Mouse (Mus musculus) small intestine, adult 2 months (tissue): ENCODE measurements around the gene Fam53b. TPM values are rescaled to one million over a fixed set of nuclear protein-coding genes. Genes with fewer than 3 reads are reported as not detected.

Source experiments
- H3K27ac ChIP-seq: fragments of 200-500 bp; 2 replicates; pipeline ENCODE4 v1.5.1; 2012; ENCODE audit warnings: low read depth, low read length, control low read depth, inconsistent platforms; ENCODE audit not compliant: insufficient read depth
- H3K27me3 ChIP-seq: fragments of 200-500 bp; 2 replicates; pipeline ENCODE4 v1.6.1; 2012; ENCODE audit warnings: mild to moderate bottlenecking, moderate library complexity, low read length, inconsistent platforms; ENCODE audit not compliant: control insufficient read depth, insufficient read depth
- H3K36me3 ChIP-seq: fragments of 200-500 bp; 2 replicates; pipeline ENCODE4 v1.6.1; 2012; ENCODE audit warnings: mild to moderate bottlenecking, low read length, control low read depth, inconsistent platforms; ENCODE audit not compliant: control insufficient read depth, insufficient read depth
- H3K4me1 ChIP-seq: fragments of 200-500 bp; 2 replicates; pipeline ENCODE4 v1.6.1; 2012; ENCODE audit warnings: low read length, inconsistent platforms, mixed read lengths; ENCODE audit not compliant: control insufficient read depth, insufficient read depth, insufficient read length
- H3K4me3 ChIP-seq: fragments of 200-500 bp; 2 replicates; pipeline ENCODE4 v1.5.1; 2012; ENCODE audit warnings: low read depth, mild to moderate bottlenecking, control low read depth, inconsistent platforms, low read length, moderate library complexity
- CTCF ChIP-seq: fragments of 200-500 bp; IDR thresholded peaks from 2 replicates; pipeline ENCODE4 v1.5.1; 2012; ENCODE audit warnings: low read depth, mild to moderate bottlenecking, control low read depth, inconsistent platforms, low read length, moderate library complexity, mixed read lengths; ENCODE audit not compliant: insufficient replicate concordance, insufficient read length; ENCODE audit errors: extremely low read depth
- POLR2A ChIP-seq: fragments of 200-500 bp; IDR thresholded peaks from 2 replicates; pipeline ENCODE4 v1.6.1; 2012; ENCODE audit warnings: low read depth, mild to moderate bottlenecking, control low read depth, inconsistent platforms, low read length, moderate library complexity
- WGBS: fragments of 180-500 bp; shearing (Covaris S2); methylation state at CpG from one replicate; pipeline ENCODE4 v1.1.7; 2018; 5-methylcytosine and 5-hydroxymethylcytosine counted together
- polyA plus RNA-seq: library from polyadenylated mRNA; depleted of rRNA; stranded (reverse); fragments of >200 nt; gene quantifications from 2 replicates; pipeline ENCODE4 v1.2.3, GENCODE M21; 2012

Gene Fam53b
- polyA plus RNA-seq, 1 experiment = 55.7 TPM

DNA sequence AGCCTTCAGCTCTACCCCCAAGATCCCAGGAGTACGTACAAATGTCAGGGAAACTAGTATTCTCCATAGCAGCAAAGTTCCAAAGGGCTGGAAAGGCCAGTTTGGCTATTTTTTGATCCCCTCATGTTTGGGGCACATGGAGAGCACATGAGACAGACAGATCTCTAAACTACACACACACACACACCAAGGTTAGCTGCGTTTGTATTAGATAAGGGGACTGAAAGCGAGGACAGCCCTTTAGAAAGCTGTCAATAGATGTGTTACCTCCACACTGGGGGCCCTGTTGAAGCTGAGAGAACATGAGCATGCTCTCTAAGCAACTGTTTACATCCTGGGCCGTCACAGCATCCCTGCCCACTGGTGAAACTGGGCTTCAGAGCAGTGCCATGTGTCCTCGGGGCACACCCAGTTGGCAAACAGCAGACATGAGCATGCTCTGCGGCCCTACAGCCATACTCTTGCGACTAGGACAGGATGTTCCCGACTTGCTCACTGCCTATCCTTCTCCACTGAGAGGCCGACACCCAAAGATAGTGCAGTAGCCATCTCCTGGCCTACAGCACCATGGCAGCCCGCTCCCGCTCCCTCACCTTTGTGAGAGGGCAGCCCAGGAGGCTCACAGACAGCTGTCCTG lies 47.3 kb downstream of the Fam53b start:
- Histone ChIP-seq H3K4me1 (peaks cover 54% of the 10 kb centered on the region), H3K36me3 (peaks cover 15% of the 10 kb centered on the region), H3K4me3 (no peak overlapping the region), H3K27ac (peak overlapping the region; percentile 94), H3K27me3 (no peaks in the 10 kb centered on the region)
- WGBS = 35% methylated on average over 11 of the region's 11 CpGs
- TF ChIP-seq CTCF (no peak), POLR2A (no peak)

DNA sequence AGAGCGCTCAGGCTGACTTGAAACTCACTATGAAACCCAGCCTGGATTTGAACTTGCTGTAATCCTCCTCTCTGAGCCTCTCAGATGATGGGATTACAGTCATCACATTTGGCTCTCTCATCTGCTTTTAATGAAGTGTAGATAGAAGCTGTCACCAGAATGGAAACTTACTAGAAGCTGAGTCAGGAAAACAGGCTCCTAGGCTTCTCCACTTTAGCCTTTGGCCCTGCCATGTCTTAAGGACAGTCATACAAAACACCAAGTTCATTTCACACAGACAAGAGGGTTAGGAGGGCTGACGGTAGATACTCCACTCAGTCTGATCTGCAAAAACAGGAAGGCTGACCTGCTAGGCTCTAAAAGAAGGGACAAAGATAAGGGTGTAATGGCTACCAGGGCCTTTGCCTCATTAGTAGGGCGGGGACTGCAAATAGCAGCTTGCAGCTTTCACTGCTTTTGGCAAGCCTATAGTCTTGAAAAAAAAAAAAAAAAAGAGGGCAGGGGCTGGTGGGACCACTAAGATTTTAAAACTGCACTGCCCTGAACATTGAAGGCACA lies 48.0 kb downstream of the Fam53b start:
- 46% methylated on average over 3 of the region's 3 CpGs for WGBS
- no peaks in the 10 kb centered on the region for H3K27me3 ChIP-seq
- peaks cover 15% of the 10 kb centered on the region for H3K36me3 ChIP-seq
- peak overlapping the region; percentile 94 for H3K27ac ChIP-seq
- no peak for TF ChIP-seq CTCF
- no peak for TF ChIP-seq POLR2A
- H3K4me3 ChIP-seq = no peak overlapping the region
- peaks cover 53% of the 10 kb centered on the region for H3K4me1 ChIP-seq

DNA sequence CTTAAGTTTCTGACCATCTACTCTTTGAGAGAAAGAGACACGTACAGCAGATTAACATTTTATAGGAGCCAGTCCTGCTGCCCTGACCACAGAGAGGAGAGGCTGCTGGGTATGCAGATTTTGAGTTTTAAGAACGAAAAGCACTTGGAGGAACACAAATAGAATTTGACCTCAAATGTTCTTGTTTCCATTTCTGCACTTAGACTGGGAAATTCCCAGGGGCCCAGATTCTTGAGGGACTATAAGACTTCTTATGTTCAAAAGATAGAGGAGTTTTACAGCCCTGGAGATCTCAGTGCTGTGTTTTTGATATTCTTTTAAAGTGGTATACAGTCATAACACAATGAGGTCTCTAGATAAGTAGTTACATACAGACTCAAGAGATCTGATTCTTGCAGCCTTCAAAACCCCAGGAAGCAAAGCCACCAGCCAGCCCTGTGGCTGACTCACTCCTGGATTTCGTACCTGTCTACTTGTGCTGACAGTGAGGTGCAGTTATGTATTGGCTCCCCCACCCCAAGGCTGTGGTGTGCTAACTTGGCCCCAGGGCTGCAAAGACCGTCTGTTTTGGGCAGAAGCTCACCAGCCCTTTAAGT lies 48.7 kb downstream of the Fam53b start:
- H3K36me3 ChIP-seq = peaks cover 17% of the 10 kb centered on the region
- WGBS = 38% methylated on average over 4 of the region's 4 CpGs

DNA sequence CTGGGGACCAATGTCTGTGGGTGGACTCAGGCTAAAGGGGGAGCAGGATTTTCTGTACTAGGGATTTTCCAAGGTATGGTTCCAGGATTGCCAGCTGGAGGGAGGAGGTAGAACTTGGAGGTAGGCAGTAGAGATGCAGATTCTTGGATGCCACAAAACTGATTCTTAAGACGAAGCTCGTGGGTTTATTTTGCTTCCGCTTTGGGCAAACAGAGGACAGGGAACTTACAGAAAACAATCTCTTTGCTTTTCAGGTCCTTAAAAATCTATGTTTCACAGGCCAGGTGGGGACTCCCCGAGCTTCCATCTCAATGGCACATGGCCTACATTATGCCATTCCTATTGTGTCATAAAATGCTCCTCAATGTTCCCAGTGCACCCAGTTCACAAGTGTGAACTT lies 49.4 kb downstream of the Fam53b start:
- H3K4me1 ChIP-seq = peaks cover 50% of the 10 kb centered on the region
- H3K4me3 ChIP-seq = no peak overlapping the region
- WGBS = 76% methylated on average over 4 of the region's 4 CpGs
- H3K27ac ChIP-seq = peak overlapping the region; percentile 94
- TF ChIP-seq POLR2A (no peak), CTCF (no peak)
- no peaks in the 10 kb centered on the region for H3K27me3 ChIP-seq
- H3K36me3 ChIP-seq = peaks cover 21% of the 10 kb centered on the region

More for the DNA sequence above, 48.7 kb downstream of the Fam53b start:
- TF ChIP-seq CTCF (no peak), POLR2A (no peak)
- Histone ChIP-seq H3K4me1 (peaks cover 54% of the 10 kb centered on the region), H3K27me3 (no peaks in the 10 kb centered on the region), H3K27ac (peak overlapping the region; percentile 94), H3K4me3 (no peak overlapping the region)

DNA sequence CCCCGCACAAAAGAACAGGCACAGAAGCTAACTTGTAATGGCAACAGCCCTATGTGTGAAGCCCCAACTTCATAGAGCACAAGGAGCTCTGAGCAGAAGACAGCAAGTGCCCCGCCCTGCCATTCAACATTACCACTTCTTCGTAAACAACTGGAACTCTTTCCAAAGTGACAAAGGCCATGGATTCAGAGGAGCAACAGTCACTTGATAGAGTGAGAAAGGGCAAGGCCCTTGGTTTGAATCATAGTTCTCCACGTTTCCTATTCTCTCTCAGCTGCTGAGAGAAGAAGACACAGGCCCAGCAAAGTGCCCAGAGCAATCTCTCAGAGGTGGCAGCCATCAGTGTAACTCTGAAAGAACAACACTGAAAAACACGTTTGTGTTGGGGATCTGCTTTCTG lies 49.8 kb downstream of the Fam53b start:
- Histone ChIP-seq H3K4me3 (no peak overlapping the region), H3K27ac (peak overlapping the region; percentile 94), H3K27me3 (no peaks in the 10 kb centered on the region), H3K4me1 (peaks cover 50% of the 10 kb centered on the region), H3K36me3 (peaks cover 24% of the 10 kb centered on the region)
- WGBS = 48% methylated on average over 5 of the region's 5 CpGs
- TF ChIP-seq POLR2A = no peak
- TF ChIP-seq CTCF = no peak

DNA sequence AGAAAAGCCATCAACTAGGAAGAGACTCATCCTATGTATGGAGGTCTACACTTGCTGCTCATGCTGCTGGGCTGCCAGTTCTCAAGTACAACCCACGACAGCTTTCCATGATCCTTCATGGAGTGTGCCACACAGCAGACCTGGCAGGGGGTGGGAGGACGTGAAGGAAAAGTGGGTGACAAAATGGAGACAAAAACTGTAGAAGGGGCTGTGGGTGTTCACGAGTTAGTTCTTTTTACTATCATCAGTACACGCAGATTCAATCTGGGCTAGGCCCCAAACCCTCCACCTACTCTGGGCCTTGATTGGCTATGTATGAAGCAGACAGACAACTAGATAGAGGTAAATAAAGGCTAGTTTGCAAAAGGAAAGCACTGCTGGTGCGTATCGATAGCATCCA lies 50.3 kb downstream of the Fam53b start:
- H3K27me3 ChIP-seq = no peaks in the 10 kb centered on the region
- peaks cover 26% of the 10 kb centered on the region for H3K36me3 ChIP-seq
- peak overlapping the region; percentile 82 for H3K27ac ChIP-seq
- H3K4me1 ChIP-seq = peaks cover 55% of the 10 kb centered on the region
- WGBS = 93% methylated on average over 6 of the region's 6 CpGs
- TF ChIP-seq POLR2A (no peak), CTCF (no peak)
- no peak overlapping the region for H3K4me3 ChIP-seq

DNA sequence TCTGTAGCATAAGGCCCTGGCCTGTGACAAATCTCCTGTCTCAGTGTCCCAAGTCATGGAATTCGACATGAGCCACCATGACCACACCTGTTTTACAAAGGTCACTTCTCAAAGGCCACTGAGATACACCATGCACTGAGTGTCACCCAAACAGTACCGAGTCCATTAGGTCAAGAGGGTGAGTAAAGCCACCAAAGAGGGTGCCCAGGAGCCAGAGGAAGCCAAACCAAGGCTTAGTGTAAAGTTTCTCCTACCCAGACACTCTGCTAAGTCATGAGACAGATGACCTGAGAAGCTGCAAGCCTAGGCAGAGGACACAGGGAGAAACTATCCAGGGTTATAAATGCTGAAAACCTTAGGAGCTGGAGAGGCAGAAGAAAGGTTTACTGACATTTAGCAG lies 52.3 kb downstream of the Fam53b start:
- 37% methylated on average over 2 of the region's 2 CpGs for WGBS
- peak overlapping the region; percentile 75 for H3K27ac ChIP-seq

More for the DNA sequence above, 52.3 kb downstream of the Fam53b start:
- TF ChIP-seq POLR2A = no peak
- TF ChIP-seq CTCF = no peak
- Histone ChIP-seq H3K4me3 (no peak overlapping the region), H3K36me3 (peaks cover 30% of the 10 kb centered on the region), H3K4me1 (peaks cover 58% of the 10 kb centered on the region), H3K27me3 (no peaks in the 10 kb centered on the region)
